Mouse (Mus musculus) liver, postnatal 0 days (tissue): Measurements from ENCODE around the gene Tmem131l. TPM values are rescaled to one million over a fixed set of nuclear protein-coding genes. Genes with fewer than 3 reads are reported as not detected.

Experiments used
- ATAC-seq: fragments of 200-750 bp; cut with Nextera tagmentation; 2 replicates; pipeline ENCODE4 v1.8.0; 2017; ENCODE audit warnings: mild to moderate bottlenecking, moderate library complexity
- DNase-seq: peaks from one replicate; pipeline ENCODE4 v3.0.0-alpha.2; 2016
- H3K27ac ChIP-seq: fragments of 300-500 bp; sonication (generic); 2 replicates; pipeline ENCODE4 v1.5.1; 2014; ENCODE audit warnings: antibody characterized with exemption, moderate library complexity, mild to moderate bottlenecking, low read depth
- H3K27me3 ChIP-seq: fragments of 300-500 bp; sonication (generic); 2 replicates; pipeline ENCODE4 v1.6.1; 2014; ENCODE audit warnings: low read length, control low read depth, mixed read lengths; ENCODE audit not compliant: insufficient read depth
- H3K36me3 ChIP-seq: fragments of 300-500 bp; sonication (generic); replicated peaks from 2 replicates; pipeline ENCODE4 v1.6.1; 2014; ENCODE audit warnings: mild to moderate bottlenecking, control low read depth, low read length, moderate library complexity, mixed read lengths; ENCODE audit not compliant: insufficient read depth
- H3K4me1 ChIP-seq: fragments of 300-500 bp; sonication (generic); 2 replicates; pipeline ENCODE4 v1.6.1; 2014; ENCODE audit warnings: antibody characterized with exemption, mild to moderate bottlenecking, control low read depth; ENCODE audit not compliant: insufficient read depth
- H3K4me2 ChIP-seq: fragments of 300-500 bp; sonication (generic); 2 replicates; pipeline ENCODE4 v1.6.1; 2014; ENCODE audit warnings: low read depth, mild to moderate bottlenecking, low read length, moderate library complexity, mixed read lengths
- H3K4me3 ChIP-seq: fragments of 300-500 bp; sonication (generic); 2 replicates; pipeline ENCODE4 v1.5.1; 2014; ENCODE audit warnings: low read depth, low read length
- H3K9ac ChIP-seq: fragments of 300-500 bp; sonication (generic); replicated peaks from 2 replicates; pipeline ENCODE4 v1.6.1; 2014; ENCODE audit warnings: mild to moderate bottlenecking, moderate library complexity
- H3K9me3 ChIP-seq: fragments of 300-500 bp; sonication (generic); 2 replicates; pipeline ENCODE4 v1.6.1; 2016; ENCODE audit warnings: mild to moderate bottlenecking, control low read depth, low read length, mixed read lengths
- CTCF ChIP-seq: sonication (generic); IDR thresholded peaks from 2 replicates; pipeline ENCODE4 v1.5.1; 2016; ENCODE audit warnings: antibody characterized with exemption, low read depth
- EP300 ChIP-seq: IDR thresholded peaks from 2 replicates; pipeline ENCODE4 v1.6.1; 2016; ENCODE audit warnings: antibody characterized with exemption, low read depth, mild to moderate bottlenecking
- WGBS: fragments of 180-500 bp; shearing (Covaris S2); extraction: QIAGEN DNeasy Blood & Tissue Kit; methylation state at CpG from one replicate; pipeline ENCODE4 v1.1.7; 2014; ENCODE audit not compliant: insufficient replicate concordance; 5-methylcytosine and 5-hydroxymethylcytosine counted together
- polyA plus RNA-seq: library from polyadenylated mRNA; unstranded; fragments of >200 nt; fragmentation: Nextera tagmentation; extraction: Ambion mirVana; gene quantifications from 2 replicates; pipeline ENCODE4 v1.2.1, GENCODE M21; 2015

Gene Tmem131l
- polyA plus RNA-seq, 1 experiment from 2014 or later = 19.1 TPM

DNA sequence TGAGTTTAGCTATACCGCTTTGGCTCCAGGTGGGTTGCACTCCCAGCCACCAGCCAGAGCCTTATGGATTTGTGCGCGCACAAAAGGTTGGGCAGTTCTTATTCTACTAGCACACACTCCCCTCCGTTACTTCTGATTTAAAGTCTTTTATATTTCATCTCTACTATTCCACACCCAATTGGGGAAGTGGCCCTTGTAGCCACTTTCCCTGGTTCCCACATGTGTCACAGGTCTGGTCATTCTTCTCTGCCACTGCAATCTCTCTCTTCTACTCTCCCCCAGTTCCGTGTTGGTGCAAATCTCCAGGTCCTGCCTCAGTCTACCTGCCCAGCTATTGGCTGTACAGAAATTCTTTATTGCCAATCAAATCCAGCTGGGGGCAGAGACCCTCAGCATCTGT, 184.3 kb downstream of the Tmem131l start:
- WGBS = 76% methylated on average over 5 of the region's 5 CpGs
- no peak overlapping the region for H3K4me2 ChIP-seq
- H3K27ac ChIP-seq = no peak overlapping the region
- DNase-seq = no peak
- TF ChIP-seq CTCF = no peak
- TF ChIP-seq EP300 = no peak
- H3K4me1 ChIP-seq = peaks cover 2% of the 10 kb centered on the region; the same call in 1 of the 2 replicates
- no peak for ATAC-seq
- no peaks in the 10 kb centered on the region for H3K9me3 ChIP-seq
- no peaks in the 10 kb centered on the region for H3K36me3 ChIP-seq
- no peak overlapping the region for H3K4me3 ChIP-seq
- H3K27me3 ChIP-seq = no peaks in the 10 kb centered on the region
- H3K9ac ChIP-seq = no peak overlapping the region

DNA sequence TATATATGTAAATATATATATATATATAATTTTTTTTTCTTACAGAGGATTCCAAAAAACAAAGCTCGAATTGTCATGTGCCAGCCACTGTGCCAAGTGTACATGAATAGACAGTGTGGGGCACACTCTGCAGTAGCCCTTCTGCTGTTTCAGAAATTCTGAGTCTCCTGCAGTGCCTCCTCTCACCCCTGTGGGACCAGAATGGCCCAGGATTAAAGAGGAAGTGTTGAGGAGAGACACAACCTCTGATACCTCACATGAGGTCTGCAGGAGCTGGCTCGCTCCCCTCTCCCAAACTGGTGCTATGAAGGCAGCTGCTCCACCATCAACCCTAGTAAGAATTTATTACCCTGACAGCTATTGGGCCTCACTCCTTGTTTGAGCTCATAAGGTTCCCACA, 190.6 kb downstream of the Tmem131l start:
- no peak for DNase-seq
- 52% methylated on average over 2 of the region's 2 CpGs for WGBS

More for the DNA sequence above, 190.6 kb downstream of the Tmem131l start:
- TF ChIP-seq CTCF (no peak), EP300 (no peak)
- no peak for ATAC-seq
- no peak overlapping the region for H3K4me2 ChIP-seq
- no peak overlapping the region for H3K27ac ChIP-seq
- H3K9ac ChIP-seq = no peak overlapping the region
- no peaks in the 10 kb centered on the region for H3K4me1 ChIP-seq
- H3K27me3 ChIP-seq = no peaks in the 10 kb centered on the region
- no peak overlapping the region for H3K4me3 ChIP-seq
- H3K36me3 ChIP-seq = no peaks in the 10 kb centered on the region
- H3K9me3 ChIP-seq = no peaks in the 10 kb centered on the region

Other genes with a start within 250 kb of the Tmem131l start
- gene Tlr2, start 198.4 kb downstream of the Tmem131l start, polyA plus RNA-seq = 2.1 and 2.5 TPM in 2 replicates
- gene Mnd1, start 115.6 kb upstream of the Tmem131l start, polyA plus RNA-seq = 8.3 and 9.9 TPM in 2 replicates
- gene Gm6525, start 133.9 kb upstream of the Tmem131l start, polyA plus RNA-seq = 0.14 and 0.21 TPM in 2 replicates